Mouse (Mus musculus) monocyte, adult 5-6 weeks (primary cell): ENCODE measurements around the gene Acp7. TPM values are rescaled to one million over a fixed set of nuclear protein-coding genes. Genes with fewer than 3 reads are reported as not detected.
"Not testable (repeated sequence)": the region's sequence is repeated elsewhere in the genome, so short reads cannot be mapped to it uniquely, and the experiment has no call there.

Experiments used
- ATAC-seq: fragments of 153-309, 156-312 bp; replicated peaks from 2 replicates; pipeline ENCODE4 v1.8.0; 2017; ENCODE audit warnings: mild to moderate bottlenecking; ENCODE audit not compliant: low TSS enrichment, insufficient number of reproducible peaks, severe bottlenecking, poor library complexity, low FRiP score
- total RNA-seq: library from RNA; stranded (forward); fragments of 200-1000, 200-491, 200-594 nt; gene quantifications from 3 replicates; pipeline ENCODE4 v1.2.3, GENCODE M21; 2017

Gene Acp7
- not detected in 3 replicates for total RNA-seq

- no peak for ATAC-seq
These were observed at the start of gene Acp7 for GRCm38 (mm10) chr7:28631073-28631472. Gene Acp7 (minus strand): TSS chr7:28631332.

- ATAC-seq, result no peak
These were observed 46.5 kb upstream of the Acp7 start for GRCm38 (mm10) chr7:28677624-28678023.

- ATAC-seq, result no peak
These were observed 45.8 kb upstream of the Acp7 start for GRCm38 (mm10) chr7:28676811-28677541.

- ATAC-seq, result no peak
These were observed 44.6 kb upstream of the Acp7 start for GRCm38 (mm10) chr7:28675746-28676145.

GRCm38 (mm10) chr7:28674994-28675393, 43.9 kb upstream of the Acp7 start:
- no peak for ATAC-seq

- not testable (repeated sequence) for ATAC-seq
These were observed 41.7 kb upstream of the Acp7 start for GRCm38 (mm10) chr7:28672786-28673185.

GRCm38 (mm10) chr7:28672276-28672675, 41.1 kb upstream of the Acp7 start:
- no peak for ATAC-seq

GRCm38 (mm10) chr7:28671172-28671571, 40.0 kb upstream of the Acp7 start:
- 0 out of 2 replicates have a peak, but pooled peaks have one; percentile 40 for ATAC-seq

- no peak for ATAC-seq
These were observed 34.8 kb upstream of the Acp7 start for GRCm38 (mm10) chr7:28665620-28666579.

- no peak for ATAC-seq
These were observed 25.3 kb upstream of the Acp7 start for GRCm38 (mm10) chr7:28656430-28656829.

GRCm38 (mm10) chr7:28651157-28651556, 20.0 kb upstream of the Acp7 start:
- no peak for ATAC-seq

GRCm38 (mm10) chr7:28647016-28647415, 15.9 kb upstream of the Acp7 start:
- no peak for ATAC-seq

GRCm38 (mm10) chr7:28645947-28646475, 14.9 kb upstream of the Acp7 start:
- ATAC-seq, result no peak

GRCm38 (mm10) chr7:28645366-28645765, 14.2 kb upstream of the Acp7 start:
- no peak for ATAC-seq

- ATAC-seq, result no peak
These were observed 10.4 kb upstream of the Acp7 start for GRCm38 (mm10) chr7:28641546-28641945.

GRCm38 (mm10) chr7:28637511-28637910, 6.4 kb upstream of the Acp7 start:
- no peak for ATAC-seq

- no peak for ATAC-seq
These were observed 3.0 kb upstream of the Acp7 start for GRCm38 (mm10) chr7:28634128-28634527.

- no peak for ATAC-seq
These were observed 6.3 kb downstream of the Acp7 start for GRCm38 (mm10) chr7:28624791-28625190.

GRCm38 (mm10) chr7:28619098-28619715, 11.9 kb downstream of the Acp7 start:
- ATAC-seq, result no peak
